Mouse (Mus musculus) c-Kit-negative CD71-positive TER-119-positive erythroid progenitor cells, embryonic 14.5 days (primary cell): ENCODE data around the gene Gm38655.
A peak's percentile ranks its signal among the peaks of the same experiment; 100 is the strongest.
"Not testable (repeated sequence)": the region's sequence is repeated elsewhere in the genome, so short reads cannot be mapped to it uniquely, and the experiment has no call there.

Source experiments
- DNase-seq: peaks from one replicate; pipeline ENCODE4 v3.0.0-alpha.2; 2013; ENCODE audit warnings: low read depth, low spot score

Gene Gm38655

DNA sequence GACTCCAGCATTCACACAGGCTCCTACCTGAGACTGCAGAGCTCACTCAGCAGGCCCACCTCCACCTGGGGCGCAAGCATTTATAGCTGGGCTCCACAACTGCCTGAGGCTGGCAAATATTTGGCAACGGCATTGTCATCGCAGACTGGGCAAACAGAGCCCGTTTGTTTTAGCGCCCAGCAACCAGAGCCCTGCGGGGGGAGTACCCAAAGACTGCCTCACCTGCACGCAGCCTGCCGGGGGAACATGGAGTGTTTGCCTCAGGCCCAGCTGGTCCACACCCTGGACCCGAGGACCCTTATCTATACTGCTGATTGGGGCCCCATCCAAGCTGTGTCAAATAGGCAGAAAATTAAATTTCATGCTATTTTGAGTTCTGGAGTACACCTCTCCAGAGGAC, at the start of gene Gm38655:
Gene Gm38655, minus strand, starts transcription at position 61 of the 400 bp plus-strand sequence.
- DNase-seq = no peak

DNA sequence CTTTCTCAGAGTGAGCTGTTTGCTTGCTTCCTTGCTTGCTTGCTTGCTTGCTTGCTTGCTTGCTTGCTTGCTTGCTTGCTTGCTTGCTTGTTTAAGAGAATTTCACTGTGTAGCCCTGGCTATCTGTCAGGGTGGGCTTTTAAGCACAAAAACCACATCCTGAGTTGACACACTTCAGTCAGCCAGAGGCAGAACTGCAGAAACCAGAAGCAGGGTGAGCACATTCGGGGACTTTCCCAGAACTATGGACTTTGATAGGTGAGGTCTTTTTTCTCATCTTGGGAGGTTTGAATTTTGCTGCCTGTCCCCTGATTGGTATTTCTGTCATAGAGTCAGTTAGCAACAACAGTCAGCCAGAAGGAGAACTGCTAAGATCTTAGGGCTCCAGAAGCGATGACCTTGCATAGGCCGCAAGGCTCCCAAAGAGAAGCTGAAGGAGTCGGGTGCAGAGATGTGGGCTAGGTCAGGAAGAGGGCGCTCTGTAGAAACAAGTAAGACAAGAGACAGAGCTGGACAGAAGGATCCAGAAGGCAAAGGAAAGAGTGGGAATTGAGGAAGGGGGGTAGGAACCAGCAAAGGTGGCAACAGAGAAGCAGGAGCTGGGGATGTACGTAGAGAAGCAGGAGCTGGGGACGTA, 49.4 kb upstream of the Gm38655 start:
- no peak for DNase-seq

DNA sequence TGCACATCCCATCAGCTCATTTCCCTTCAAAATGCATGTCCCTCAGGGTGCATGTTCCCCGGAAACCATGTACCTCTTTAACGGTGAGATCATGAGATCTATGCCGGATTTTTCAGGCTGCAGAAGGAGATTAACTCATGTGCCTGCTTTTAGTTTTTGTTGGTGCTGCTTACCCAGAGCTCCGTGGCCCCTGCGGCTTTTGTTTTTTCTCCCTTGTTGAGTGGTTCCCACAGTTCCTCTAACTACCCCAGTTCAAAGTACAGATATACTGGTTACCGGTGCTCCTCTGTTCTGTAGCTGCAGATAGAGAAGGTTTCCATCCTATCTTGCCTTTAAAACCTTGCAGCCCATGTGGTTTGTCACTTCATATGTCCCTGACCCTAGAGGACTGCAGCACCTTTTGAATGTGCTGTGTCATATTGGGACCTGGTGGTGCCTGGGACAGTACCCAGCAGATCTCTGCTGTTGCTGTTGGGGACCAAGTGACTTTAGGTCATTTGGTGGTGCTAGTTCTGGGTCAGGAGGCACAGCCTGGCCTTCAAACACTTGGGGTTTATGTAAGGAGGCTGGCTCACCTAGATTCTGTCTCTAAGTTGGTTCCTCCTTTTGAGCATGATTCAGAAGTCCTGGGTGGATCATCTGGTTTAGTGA, 47.8 kb upstream of the Gm38655 start:
- DNase-seq = peak; percentile 71

DNA sequence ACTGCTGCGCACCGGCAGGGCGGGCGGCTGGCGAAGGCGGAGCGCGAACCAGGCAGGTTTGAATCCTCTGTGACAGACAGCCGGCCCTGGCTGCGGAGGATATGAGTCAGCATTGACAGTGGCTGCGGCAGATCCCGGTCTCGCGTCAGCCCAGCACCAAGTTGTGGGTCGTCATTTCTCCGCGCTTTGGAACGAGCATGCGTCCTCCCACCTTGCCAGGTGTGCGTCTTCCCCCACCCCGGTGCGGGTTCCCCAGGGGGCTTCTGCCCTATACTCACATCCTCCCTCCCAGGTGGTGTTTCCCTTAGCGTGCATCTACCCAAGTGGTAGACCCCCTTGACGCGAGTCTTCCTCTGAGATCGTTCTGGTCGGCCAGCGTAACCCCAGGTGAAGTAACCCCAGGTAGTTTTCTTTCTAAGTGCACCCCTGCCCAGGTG, 47.3 kb upstream of the Gm38655 start:
- DNase-seq = not testable (repeated sequence)

DNA sequence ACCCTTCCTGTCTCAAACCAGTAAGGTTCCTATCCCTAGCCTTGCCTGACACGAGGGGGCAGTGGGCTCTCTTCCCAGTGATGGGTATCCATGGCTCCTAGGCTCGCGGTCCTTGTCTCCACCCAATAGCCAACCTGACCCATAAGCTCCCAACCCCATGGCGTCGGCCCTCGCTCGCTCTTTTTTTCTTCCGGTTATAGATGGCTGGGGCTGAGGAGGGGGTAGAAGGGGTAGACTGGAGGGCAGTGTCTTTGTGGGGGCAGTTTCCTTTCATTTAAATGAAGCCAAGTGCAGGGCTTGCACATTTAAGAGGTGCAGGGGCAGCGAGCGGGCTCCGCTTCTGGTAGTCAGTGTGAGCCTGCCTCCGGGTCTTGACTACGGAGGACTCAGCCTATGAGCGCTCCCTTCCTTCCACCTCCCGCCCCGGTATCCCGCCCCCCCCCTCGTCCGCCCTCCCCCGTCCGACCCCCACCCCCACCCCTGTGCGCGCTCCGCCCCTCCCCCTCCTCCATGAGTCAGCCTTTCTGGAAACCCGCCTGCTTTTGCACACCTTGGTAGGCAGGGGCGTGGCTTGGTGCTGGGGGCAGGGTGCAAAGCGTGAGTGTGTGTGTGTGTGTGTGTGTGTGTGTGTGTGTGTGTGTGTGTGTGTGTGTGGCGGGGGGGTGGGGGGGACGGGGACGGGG, 46.7 kb upstream of the Gm38655 start:
- no peak for DNase-seq

DNA sequence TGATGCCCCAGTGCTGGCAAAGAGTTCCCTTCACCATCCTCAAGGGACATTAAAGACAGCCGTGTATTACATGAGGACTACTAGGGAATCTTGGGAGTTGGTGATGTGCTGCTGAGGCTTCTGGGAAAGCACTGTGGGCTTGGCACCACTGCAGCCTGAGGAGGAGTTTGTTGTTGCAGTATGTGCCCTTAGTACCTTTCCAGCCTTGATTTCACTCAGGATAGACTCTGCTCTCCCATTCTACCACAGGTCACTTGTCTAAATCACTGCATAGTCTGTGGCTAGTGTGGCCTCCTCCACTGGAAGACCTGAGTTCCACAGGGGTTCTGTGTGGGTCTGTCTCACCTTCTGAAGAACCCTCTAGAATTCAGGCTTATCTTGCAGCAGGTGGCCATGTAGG, 45.5 kb upstream of the Gm38655 start:
- DNase-seq = no peak

DNA sequence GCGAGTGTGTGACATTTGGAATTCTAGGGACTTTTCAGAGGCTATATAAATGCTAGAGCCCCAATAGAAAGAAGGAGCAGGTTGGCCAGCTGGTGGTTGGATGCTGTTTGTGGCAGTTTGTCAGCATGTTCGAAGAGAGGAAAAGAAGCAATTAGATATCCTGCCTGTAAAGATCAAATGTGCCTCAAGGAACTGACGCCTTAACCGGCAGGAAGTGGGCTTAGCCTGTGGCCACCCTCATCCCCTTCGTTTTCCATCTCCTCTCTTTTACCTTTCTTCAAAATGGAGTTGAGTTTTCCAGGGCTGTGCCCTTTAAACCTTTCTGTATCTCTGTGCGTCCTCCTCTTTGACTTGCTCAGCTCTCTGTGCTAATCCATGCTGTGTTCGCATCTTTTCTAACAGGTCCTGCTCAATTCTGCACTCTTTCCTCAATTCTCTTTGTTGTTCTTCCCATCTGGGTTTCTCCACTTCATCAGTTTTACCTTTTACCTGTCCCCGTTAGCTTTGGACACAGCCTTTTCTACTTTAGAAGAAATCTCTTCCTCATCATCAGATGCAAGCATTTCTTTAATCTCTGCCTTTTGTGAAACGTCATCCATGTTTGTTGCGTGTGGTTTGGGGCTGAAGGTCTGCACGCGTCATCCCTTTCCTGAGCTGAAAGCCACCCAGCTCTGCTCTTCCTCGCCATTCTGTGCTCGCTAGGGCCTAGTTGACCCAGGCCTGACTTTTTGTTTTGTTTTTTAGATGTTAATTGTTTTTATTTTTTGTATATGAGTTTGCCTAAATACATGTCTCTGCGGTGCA, 44.4 kb upstream of the Gm38655 start:
- no peak for DNase-seq

DNA sequence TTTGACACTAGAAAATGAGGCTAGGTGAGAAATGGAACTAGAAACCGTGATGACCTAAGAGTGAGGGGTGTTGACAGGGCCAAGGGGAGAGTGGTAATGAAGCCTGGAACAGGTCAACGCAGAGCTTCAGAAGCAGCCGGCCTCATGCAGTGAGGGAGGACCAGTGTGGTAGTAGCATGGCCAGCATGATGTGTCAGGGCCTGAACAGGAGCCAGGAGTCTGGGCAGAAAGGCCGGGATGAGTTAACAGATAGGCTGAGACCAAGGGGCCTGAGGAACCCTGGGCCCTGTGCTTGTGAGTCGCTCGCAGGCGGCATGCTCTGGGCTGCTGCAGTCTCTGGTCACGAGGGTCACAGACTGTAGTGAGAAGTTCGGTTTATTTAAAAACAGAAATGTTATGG, 43.7 kb upstream of the Gm38655 start:
- no peak for DNase-seq

DNA sequence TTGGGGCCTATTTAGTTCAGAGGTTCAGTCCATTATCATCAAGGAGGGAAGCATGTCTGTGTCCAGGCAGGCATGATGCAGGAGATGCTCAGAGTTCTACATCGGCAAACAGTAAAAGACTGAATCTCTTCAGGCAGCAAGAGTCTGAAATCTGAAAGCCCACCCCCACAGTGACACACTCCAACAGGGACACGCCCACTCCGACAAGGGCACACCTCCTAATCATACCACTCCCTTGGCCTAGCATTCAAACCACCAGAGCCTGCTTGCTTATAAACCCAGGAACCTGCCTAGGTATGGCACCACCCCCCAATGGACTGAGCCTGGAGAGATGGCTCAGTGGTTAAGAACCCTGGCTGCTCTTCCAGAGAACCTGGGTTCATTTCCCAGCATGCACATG, 40.2 kb upstream of the Gm38655 start:
- DNase-seq = no peak

DNA sequence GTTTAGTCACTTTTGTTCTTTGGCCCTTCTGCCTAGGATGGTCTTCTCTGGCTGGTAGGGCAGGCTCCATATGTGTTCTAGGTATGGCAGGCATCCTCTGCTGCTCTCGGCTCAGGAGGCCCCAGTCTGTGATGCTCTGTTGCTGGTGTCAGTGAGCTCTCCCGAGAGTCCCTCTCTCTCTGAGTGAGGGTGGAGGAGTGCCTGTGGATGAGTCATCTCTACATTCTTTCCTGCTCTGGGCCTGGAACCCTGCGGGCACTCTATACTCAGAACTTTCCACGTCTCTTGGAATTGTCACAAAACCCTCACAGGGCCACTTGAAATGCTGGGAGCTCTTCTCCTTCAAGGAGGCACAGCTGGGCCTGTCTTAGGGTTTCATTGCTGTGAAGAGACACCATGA, 36.4 kb upstream of the Gm38655 start:
- no peak for DNase-seq

DNA sequence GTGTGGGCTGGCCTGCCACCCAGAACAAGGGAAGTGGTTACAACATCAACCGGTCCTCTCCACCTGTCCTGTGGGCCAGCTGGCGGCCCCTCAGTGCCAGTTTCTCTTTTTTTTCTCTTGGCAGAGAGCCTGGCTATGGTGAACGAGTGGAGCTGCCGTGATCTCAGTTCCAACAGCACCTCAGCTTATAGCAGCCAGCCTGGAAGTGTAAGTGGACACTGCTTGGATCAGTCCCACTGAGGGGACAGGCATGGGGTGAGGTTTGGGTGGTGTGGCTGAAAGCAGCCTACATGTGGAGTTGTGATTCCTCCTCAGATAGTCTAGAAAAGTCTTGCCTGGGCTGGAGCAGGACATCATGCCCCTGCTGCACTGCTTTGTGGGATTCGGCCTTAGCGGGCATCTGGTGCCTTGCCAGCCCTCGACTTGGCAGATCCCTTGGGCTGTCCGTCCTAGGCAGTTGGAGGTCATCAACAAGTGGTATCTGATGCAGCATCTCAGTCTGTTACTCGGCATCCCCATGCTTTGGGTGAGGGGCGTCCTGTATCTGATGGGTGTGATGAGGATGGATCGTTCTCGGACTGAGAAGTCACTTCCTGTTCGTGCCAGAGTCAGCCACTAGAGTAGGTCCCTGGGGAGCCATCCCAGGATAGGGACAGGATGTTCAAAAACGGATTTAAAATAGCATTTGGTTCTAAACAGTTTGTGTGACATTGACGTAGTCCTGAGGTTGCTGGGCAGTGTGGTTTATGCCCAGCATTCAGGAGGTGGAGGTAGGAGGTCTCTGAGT, 35.6 kb upstream of the Gm38655 start:
- DNase-seq = no peak

DNA sequence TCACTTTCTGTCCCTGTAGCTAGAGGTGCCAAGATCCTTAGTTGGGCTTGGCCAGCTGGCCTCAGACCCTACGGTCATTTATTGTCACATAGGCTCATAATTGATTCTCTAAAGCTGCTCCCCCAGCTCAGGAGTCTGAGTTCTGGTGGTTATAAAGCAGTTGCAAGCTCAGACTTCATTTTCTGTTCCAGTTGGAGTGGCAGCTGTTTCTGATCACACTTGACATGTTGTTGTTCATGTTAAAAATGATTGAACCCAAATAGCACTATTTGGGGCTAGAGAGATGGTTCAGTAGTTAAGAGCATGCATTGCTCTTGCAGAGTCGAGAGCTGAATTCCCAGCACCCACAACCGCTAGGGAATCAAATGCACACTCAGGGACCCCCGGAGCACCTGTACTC, 34.7 kb upstream of the Gm38655 start:
- no peak for DNase-seq

DNA sequence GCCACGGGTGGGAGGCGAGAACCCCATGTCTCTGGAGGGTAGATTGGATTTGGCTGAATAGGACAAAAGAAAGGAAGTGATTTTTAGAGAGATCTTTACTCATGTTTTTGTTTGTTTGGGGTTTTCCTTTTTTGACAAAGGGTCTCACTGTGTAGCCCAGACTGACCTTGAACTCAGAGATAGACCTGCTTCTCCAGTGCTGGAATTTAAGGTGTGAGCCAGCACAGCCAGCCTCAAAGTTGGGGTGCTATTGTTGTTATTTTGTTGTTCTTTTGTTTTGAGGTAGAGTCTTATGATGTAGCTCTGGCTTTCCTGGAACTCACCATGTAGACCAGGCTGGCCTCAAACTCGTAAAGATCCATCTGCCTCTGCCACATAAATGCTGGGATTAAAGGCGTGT, 27.1 kb upstream of the Gm38655 start:
- no peak for DNase-seq

DNA sequence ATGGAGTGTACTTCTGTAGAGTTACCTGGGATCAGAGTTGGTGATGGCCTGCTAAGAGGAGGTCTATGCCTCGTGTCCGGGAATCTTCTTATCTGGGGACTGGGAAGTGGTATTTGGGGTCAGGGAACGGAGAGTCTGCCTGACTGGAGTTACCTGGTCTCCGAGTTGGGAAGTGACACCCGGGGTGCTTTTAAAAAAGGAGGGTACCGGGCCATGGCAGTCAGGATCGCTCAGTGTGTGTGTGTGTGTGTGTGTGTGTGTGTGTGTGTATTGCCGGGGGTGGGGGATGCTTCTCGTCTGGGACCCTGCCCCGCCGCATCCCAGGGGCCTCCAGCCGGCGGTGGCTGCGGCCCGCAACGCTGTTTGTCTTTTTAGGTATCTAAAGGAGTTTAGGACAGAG, 13.8 kb upstream of the Gm38655 start:
- DNase-seq = no peak

DNA sequence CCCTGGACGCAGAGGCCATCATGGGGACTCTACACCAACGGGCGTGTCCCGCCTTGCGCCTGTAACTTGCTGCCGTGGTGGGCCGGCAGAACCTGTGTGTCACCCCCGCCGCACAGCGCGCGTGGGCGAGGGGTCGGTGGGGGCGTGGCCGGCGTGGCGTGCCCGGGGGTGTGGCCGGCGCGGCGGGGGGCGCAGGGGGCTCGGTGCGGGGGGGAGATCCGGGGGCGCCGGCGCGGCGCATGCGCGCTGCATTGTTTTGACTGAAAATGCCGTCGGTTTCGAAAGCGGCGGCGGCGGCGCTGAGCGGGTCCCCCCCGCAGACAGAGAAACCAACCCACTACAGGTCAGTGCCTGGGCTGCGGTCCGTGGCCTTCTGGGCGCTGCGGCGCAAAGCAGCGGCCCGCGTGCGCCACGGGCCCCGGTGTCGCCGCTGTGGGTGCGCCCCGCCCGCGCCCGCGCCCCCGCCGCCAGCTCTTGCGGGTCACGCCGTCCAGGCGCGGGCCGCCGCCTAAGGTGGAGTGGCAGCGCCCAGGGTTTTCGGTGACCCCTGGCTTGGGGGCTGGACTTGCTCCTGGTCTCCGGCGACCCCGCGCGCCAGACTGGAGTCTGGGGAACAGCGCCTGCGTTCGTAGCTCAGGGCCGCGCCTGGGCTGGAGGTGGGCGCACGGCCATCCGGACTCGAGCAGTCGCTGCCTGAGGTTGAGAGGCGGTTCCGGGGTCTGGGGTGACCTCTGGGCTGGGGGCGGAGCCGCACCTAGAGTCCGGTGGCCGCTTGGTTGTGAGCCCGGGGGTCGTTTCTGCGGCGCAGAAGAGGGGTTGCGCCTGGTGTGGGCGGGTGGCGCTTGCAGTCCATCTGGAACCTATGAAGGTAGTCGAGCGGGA, 13.1 kb upstream of the Gm38655 start, which contains the start of gene Unkl:
Gene Unkl, plus strand, starts transcription at position 248 of the 882 bp plus-strand sequence.
- no peak for DNase-seq

DNA sequence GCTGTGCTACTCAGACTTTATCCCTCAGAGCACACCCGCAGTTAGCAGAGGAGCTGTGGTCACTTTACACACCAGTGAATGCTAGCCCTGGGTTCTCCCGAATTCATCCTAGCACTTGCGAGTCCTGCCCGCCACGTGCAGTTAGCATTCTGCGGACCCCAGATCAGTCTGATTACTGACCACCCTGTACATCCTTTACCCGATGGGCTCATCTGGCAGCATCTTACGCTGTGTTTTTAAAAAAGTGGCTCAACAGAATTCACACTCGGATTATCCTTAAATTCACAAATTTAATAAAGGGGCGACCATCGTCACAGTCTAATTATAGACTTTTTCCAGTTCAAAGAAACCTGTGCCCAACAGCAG, 12.5 kb upstream of the Gm38655 start:
- no peak for DNase-seq

DNA sequence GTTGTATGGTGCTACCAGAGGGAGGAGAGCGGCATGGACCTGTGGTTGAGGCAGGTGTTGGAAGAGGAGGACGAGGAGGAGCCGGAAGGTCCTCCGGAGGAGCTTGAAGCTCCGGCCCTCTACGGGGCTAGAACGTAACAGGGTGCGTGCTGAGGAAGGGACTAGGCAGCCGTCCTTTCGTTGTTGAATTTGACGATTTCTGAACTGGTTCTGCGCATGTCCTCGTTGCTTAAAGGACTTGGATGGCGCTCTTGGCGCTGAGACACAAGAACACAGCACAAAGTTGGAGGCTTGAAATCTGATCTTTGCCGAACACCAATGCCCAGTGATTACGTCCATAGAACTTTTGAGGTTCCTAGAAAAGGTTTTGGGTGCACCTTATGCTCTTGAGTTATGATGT, 9.7 kb upstream of the Gm38655 start:
- peak; percentile 15 for DNase-seq

DNA sequence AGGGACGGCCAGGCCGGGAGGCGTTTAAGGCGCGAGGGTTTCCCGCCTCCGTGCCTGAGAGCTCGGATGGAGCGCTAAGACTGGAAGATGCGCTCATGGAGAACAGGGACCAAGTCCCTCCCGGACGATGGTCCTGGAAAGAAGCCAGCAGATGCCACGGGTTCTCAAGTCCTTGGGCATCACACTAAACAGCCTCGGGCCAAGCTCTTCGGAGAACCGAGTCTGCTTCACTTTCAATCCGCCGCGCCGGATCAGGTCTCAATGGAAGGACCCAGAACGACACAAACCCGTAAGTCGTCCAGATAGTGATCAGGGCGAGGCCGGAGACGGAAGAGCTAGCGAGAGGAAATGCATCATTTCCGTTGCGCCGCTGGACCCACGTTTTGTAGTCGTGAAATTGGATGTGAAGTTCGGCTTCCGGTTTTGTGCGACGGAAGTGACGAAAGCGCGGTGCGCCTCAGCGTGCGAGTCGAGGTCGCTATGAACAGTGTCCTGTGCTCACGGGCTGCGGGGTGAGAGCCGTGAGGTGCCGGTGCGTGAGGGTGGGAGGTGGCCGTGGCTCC, 8.9 kb upstream of the Gm38655 start, which contains the start of gene BC003965:
Gene BC003965, plus strand, starts transcription at position 426 of the 563 bp plus-strand sequence.
- peak; percentile 93 for DNase-seq

DNA sequence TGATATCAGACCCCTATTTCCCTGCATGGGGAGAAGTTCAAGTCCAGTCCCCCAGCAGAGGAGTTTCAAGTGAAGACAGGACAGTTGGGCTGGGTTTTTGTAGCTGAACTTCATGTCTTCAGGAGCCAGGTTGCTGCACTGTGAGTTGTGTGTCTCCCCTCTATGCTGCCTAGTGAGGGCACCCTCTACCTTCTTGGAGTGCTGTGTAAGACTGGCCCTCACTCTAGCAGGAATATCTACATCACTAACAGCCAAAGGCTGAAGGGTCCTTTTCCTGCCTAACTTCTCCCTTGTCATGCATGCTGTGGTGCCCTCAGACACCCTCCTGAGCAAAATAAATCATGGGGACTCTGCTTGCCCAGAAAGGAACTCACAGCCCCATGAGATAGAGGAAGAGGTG, 8.0 kb upstream of the Gm38655 start:
- no peak for DNase-seq

DNA sequence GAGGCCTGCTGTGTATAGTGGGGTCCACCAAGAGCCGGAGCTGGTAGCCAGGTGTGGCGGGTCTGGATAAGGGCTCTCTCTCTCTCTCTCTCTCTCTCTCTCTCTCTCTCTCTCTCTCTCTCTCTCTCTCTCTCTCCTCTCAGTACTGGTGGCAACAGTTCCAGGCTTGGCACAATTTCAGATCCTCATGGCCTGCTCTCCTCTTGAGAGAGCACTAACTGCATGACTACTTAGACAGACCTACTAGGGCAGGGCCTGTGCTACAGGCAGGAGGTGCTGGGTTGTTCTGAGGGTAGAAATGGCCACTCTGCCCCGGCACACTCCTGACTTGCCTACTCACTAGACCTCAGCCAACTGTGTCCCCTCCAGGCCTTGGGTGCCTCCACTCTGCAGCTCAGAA, 2.7 kb downstream of the Gm38655 start:
- no peak for DNase-seq
